Mouse (Mus musculus) thymus, adult 2 months (tissue): Measurements from ENCODE around the gene Qdpr. TPM values are rescaled to one million over a fixed set of nuclear protein-coding genes. Genes with fewer than 3 reads are reported as not detected.

ENCODE experiments used
- DNase-seq: peaks from one replicate; pipeline ENCODE4 v3.0.0; 2021
- H3K27ac ChIP-seq: fragments of 200-500 bp; 2 replicates; pipeline ENCODE4 v1.5.1; 2012; ENCODE audit warnings: low read length, control low read depth; ENCODE audit not compliant: control insufficient read depth, insufficient read depth
- H3K27me3 ChIP-seq: fragments of 200-500 bp; 2 replicates; pipeline ENCODE4 v1.6.1; 2012; ENCODE audit warnings: mild to moderate bottlenecking, low read length, moderate library complexity, mixed read lengths; ENCODE audit not compliant: control insufficient read depth, insufficient read depth
- H3K36me3 ChIP-seq: fragments of 200-500 bp; 2 replicates; pipeline ENCODE4 v1.6.1; 2012; ENCODE audit warnings: mild to moderate bottlenecking, low read length, moderate library complexity; ENCODE audit not compliant: control insufficient read depth, insufficient read depth
- H3K4me1 ChIP-seq: fragments of 200-500 bp; replicated peaks from 2 replicates; pipeline ENCODE4 v1.6.1; 2012; ENCODE audit warnings: low read length; ENCODE audit not compliant: control insufficient read depth, insufficient read depth
- H3K4me3 ChIP-seq: fragments of 200-500 bp; 2 replicates; pipeline ENCODE4 v1.5.1; 2012; ENCODE audit warnings: mild to moderate bottlenecking, low read length, control low read depth, moderate library complexity; ENCODE audit not compliant: control insufficient read depth, insufficient read depth
- CTCF ChIP-seq: fragments of 200-500 bp; IDR thresholded peaks from 2 replicates; pipeline ENCODE4 v1.5.1; 2012; ENCODE audit warnings: mild to moderate bottlenecking, control low read depth, low read length, moderate library complexity, borderline replicate concordance; ENCODE audit not compliant: control insufficient read depth, poor library complexity, insufficient read depth; ENCODE audit errors: extremely low read depth
- POLR2A ChIP-seq: fragments of 200-500 bp; IDR thresholded peaks from 2 replicates; pipeline ENCODE4 v1.6.1; 2012; ENCODE audit warnings: mild to moderate bottlenecking, low read length, control low read depth, moderate library complexity; ENCODE audit not compliant: control insufficient read depth, poor library complexity, insufficient read depth; ENCODE audit errors: extremely low read depth
- WGBS: fragments of 180-500 bp; shearing (Covaris S2); methylation state at CpG from one replicate; pipeline ENCODE4 v1.1.7; 2018; 5-methylcytosine and 5-hydroxymethylcytosine counted together
- polyA plus RNA-seq: library from polyadenylated mRNA; depleted of rRNA; stranded (reverse); fragments of >200 nt; gene quantifications from 2 replicates; pipeline ENCODE4 v1.2.3, GENCODE M21; 2012

Qdpr gene
- polyA plus RNA-seq, 1 experiment: 54.3 TPM

DNA sequence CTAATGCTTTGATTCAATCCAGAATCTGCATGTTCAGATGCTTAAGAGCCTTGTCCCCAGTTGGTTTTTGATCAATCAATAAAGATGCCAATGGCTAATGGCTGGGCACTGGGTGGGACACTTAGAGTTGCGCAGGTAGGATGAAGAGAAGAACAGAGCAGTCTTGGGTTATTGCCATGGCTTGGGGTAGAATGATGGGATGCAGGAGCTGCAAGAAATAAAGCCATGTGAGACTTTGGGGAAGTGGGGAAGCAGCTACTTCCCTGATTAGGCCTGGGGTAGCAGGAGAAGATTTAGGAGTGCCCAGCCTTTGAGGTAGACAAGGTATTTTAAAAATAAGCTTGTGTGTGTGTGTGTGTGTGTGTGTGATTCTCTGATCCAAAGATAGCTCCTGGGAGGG lies 30.0 kb upstream of the Qdpr start:
- Histone ChIP-seq H3K36me3 (no peaks in the 10 kb centered on the region), H3K27ac (no peak overlapping the region), H3K4me1 (no peaks in the 10 kb centered on the region), H3K4me3 (no peak overlapping the region), H3K27me3 (no peaks in the 10 kb centered on the region)
- WGBS: 98% methylated on average over 1 of the region's 1 CpGs
- TF ChIP-seq CTCF: no peak
- no peak for TF ChIP-seq POLR2A
- DNase-seq: no peak

DNA sequence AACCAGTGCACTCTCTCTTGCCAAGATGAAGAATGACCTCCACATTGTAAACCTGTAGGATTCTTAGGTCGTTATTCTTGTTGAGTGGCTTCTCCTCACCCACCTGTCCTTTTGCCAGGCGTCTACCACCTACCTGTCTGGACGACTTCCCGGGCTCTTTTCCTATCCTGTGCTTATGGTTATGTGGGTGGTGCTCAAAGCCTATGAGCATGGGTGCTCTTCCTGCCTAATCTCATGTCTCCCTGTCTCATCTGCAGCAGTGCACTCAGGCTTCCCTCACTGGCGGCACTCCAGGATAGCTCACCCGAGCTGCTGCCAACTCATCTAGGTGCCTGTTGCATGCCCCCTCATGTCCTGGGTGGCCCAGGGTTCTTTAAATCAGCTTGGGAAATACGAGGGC lies 27.6 kb upstream of the Qdpr start:
- TF ChIP-seq CTCF (no peak), POLR2A (no peak)
- 81% methylated on average over 7 of the region's 7 CpGs for WGBS
- no peak for DNase-seq
- no peaks in the 10 kb centered on the region for H3K4me1 ChIP-seq
- no peak overlapping the region for H3K4me3 ChIP-seq
- no peak overlapping the region for H3K27ac ChIP-seq
- no peaks in the 10 kb centered on the region for H3K36me3 ChIP-seq
- H3K27me3 ChIP-seq: no peaks in the 10 kb centered on the region

DNA sequence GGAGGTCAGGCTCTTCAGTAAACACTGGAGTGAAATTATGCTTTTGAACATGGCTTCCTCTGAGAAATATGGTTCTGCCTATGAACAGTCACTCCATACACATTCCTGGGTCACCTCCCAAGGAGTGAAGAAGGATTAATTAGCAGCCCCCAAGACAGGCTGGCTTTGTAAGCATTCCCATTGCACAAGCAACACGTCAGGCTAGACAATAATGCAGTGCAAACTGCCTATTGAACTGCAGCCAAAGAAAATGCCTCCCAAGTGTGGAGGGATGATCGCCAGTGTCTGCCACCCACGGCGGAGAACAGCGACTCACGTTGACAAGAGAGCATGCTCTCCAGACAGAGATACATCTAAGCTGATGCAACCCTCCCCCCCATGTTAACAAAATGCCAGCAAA lies 26.3 kb upstream of the Qdpr start:
- no peaks in the 10 kb centered on the region for H3K4me1 ChIP-seq
- no peak overlapping the region for H3K27ac ChIP-seq
- no peaks in the 10 kb centered on the region for H3K36me3 ChIP-seq
- no peak for TF ChIP-seq CTCF
- TF ChIP-seq POLR2A: no peak
- no peak overlapping the region for H3K4me3 ChIP-seq
- H3K27me3 ChIP-seq: no peaks in the 10 kb centered on the region
- 83% methylated on average over 6 of the region's 6 CpGs for WGBS
- no peak for DNase-seq

GRCm38 (mm10) chr5:45475771-45476170 lies 25.7 kb upstream of the Qdpr start:
- TF ChIP-seq POLR2A: no peak
- no peak for TF ChIP-seq CTCF
- Histone ChIP-seq H3K27ac (no peak overlapping the region), H3K4me1 (no peaks in the 10 kb centered on the region), H3K4me3 (no peak overlapping the region), H3K36me3 (no peaks in the 10 kb centered on the region), H3K27me3 (no peaks in the 10 kb centered on the region)
- whole genome bisulfite sequencing: 94% methylated on average over 5 of the region's 5 CpGs
- DNase-seq: no peak

DNA sequence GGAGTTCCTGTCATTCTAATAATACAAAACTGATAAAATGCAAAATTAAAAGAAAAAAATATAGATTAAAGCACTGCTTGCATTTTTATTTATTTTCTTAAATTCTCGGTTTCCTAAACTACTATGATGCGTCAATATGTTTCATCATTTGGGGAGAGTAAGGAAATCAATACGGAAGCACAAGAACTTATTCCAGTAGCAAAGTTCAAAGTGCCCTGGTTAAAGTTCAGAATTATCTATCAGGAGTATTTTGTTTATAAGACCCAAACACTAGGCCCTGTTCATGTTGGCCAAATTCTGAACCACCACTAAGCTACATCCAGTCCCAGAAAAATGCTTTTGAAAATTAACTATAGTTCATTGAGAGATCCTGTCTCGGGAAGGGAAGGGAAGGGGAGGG lies 24.7 kb upstream of the Qdpr start:
- Histone ChIP-seq H3K4me1 (no peaks in the 10 kb centered on the region), H3K4me3 (no peak overlapping the region), H3K36me3 (no peaks in the 10 kb centered on the region), H3K27ac (no peak overlapping the region), H3K27me3 (no peaks in the 10 kb centered on the region)
- no peak for DNase-seq
- WGBS: 80% methylated on average over 4 of the region's 4 CpGs
- no peak for TF ChIP-seq POLR2A
- TF ChIP-seq CTCF: no peak

- Histone ChIP-seq H3K27ac (no peak overlapping the region), H3K36me3 (no peaks in the 10 kb centered on the region), H3K4me1 (no peaks in the 10 kb centered on the region), H3K4me3 (no peak overlapping the region), H3K27me3 (no peaks in the 10 kb centered on the region)
- 24% methylated on average over 6 of the region's 6 CpGs for WGBS
- TF ChIP-seq CTCF (no peak), POLR2A (no peak)
- peak; percentile 35 for DNase-seq
Observed at GRCm38 (mm10) chr5:45474215-45474614, 24.2 kb upstream of the Qdpr start.

GRCm38 (mm10) chr5:45473521-45473920 lies 23.5 kb upstream of the Qdpr start:
- no peak for TF ChIP-seq POLR2A
- no peak for TF ChIP-seq CTCF
- Histone ChIP-seq H3K27me3 (no peaks in the 10 kb centered on the region), H3K27ac (no peak overlapping the region), H3K36me3 (no peaks in the 10 kb centered on the region), H3K4me1 (no peaks in the 10 kb centered on the region), H3K4me3 (no peak overlapping the region)
- DNase-seq: no peak
- WGBS: 81% methylated on average over 1 of the region's 1 CpGs
